Mouse (Mus musculus): ENCODE results near the gene Mc3r. TPM values are rescaled to one million over a fixed set of nuclear protein-coding genes. Genes with fewer than 3 reads are reported as not detected.
A peak's percentile ranks its signal among the peaks of the same experiment; 100 is the strongest.

Gene Mc3r
- polyA plus RNA-seq, 1 experiment from 2014 or later = not detected

DNA sequence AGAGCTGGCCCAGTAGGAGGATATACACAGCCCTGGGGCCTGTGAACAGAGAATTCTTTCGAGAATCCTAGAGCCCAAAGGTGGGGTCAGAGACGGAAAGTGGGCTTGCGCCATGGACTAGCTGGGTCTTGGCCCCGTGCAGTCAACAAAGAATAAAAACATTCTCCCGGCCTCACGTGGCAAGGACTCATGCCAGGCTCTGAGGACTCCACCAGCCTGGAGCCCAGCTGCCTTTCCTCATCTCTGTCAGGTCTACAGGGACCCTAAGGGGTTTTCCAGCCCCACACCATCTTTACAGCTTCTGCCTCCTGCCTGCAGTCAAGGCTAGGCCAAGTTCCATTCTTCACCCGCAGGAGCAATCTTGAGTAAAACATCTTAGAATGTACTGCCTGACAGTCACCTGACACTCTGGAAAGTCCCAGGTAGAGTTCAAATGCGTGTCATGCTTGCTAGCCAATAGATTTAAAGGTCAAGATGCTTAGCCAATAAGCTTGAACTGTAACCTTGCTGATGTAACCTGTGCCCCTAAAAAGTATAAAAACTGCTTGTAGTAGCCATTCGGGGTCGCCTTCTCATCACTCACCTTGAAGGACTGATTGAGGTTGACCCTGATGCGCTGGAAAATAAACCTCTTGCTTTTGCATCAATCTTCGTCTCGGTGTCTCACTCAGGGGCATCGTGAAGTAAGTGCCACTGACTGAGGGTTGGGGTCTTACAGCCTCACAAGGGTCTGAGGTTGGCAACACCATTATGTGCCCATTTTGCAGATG is 43.6 kb downstream of the Mc3r start:
- Histone ChIP-seq H3K4me3 (ENCODE audit: low read depth, low read length) (no peak overlapping the region), H3K4me2 (ENCODE audit: low read depth, low read length) (no peak overlapping the region), H3K4me1 (ENCODE audit: control insufficient read depth, insufficient read depth, low read length) (no peaks in the 10 kb centered on the region), H3K36me3 (replicated peaks; ENCODE audit: control insufficient read depth, insufficient read depth, low read depth, low read length) (no peaks in the 10 kb centered on the region), H3K27ac (replicated peaks; ENCODE audit: low read depth, low read length) (no peak overlapping the region), H3K9ac (replicated peaks; ENCODE audit: low read length) (no peak overlapping the region), H3K27me3 (ENCODE audit: control insufficient read depth, insufficient read depth, low read length) (no peaks in the 10 kb centered on the region), H3K9me3 (replicated peaks; ENCODE audit: control insufficient read depth, low read length) (no peaks in the 10 kb centered on the region)
- ATAC-seq (replicated peaks; ENCODE audit: insufficient number of reproducible peaks, low FRiP score, low TSS enrichment, low read depth) (no peak), DNase-seq (ENCODE audit: low spot score) (no peak)
- 88% methylated on average over 14 of the region's 14 CpGs for WGBS

DNA sequence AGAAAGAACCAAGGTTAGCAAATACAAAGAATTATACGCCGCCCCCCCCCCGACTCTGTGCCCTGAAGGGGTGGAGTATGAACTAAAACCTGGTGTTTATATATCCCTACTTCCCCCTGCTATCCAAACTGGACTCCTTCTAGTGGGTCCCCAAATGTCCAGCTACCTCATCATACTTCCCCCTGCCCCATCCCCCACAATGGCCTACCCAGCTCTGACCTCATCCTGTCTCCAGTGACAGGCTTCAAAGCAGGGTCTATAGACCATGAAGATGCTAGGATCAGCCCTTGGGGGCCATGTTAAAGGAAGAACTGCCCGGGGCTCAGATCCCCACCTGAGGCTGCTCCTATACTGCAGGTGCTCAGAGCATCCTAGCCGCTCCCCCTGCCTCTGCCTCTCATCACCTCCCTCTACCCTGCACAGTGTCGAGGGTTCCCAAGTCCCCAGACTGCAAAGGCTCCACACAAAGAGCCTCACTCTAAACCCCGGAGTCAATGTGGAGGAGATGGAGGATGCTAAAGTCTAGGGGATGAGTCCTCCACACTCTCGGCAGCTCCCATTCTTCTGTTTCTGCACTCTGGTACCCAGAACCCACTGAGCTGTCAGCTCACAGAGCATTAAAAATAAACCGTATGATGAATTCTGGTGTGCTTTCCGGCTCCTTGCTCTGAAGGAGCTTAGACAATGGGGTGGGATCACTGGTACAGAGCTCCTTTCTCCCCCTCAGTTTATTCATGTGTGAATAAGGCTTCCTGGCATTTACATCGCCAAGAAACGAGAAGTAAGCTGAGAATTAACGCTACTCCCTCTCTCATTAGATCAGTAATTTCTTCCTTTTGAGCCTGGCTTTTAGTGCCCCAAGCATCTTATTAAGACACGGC is 44.5 kb downstream of the Mc3r start:
- no peaks in the 10 kb centered on the region for H3K9me3 ChIP-seq (replicated peaks; ENCODE audit: control insufficient read depth, low read length)
- WGBS = 69% methylated on average over 14 of the region's 14 CpGs
- no peaks in the 10 kb centered on the region for H3K36me3 ChIP-seq (replicated peaks; ENCODE audit: control insufficient read depth, insufficient read depth, low read depth, low read length)
- DNase-seq (ENCODE audit: low spot score) = no peak
- no peaks in the 10 kb centered on the region for H3K4me1 ChIP-seq (ENCODE audit: control insufficient read depth, insufficient read depth, low read length)
- H3K27me3 ChIP-seq (ENCODE audit: control insufficient read depth, insufficient read depth, low read length) = no peaks in the 10 kb centered on the region
- no peak overlapping the region for H3K27ac ChIP-seq (replicated peaks; ENCODE audit: low read depth, low read length)
- ATAC-seq (replicated peaks; ENCODE audit: insufficient number of reproducible peaks, low FRiP score, low TSS enrichment, low read depth) = no peak
- H3K4me2 ChIP-seq (ENCODE audit: low read depth, low read length) = no peak overlapping the region
- H3K4me3 ChIP-seq (ENCODE audit: low read depth, low read length) = no peak overlapping the region
- no peak overlapping the region for H3K9ac ChIP-seq (replicated peaks; ENCODE audit: low read length)

DNA sequence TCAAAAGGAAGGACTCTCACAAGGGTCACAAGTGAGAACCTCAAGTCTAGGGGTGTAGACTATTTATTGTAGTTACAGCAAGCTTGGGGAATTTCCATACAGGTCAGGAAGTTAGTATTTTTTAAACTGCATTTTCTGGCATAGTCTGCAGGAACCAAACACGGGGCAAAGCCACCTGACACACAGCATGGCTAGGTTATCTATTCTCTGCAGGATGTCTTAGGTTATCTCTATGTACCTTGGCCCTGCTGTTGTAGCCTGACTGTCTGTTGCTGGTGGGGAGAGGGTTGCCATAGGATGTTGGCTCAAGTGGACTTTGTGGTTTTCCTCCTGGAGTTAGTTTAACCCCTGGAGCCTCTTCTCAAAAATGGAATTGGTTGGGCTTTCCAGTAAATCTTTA is 49.8 kb downstream of the Mc3r start:
- Histone ChIP-seq H3K4me3 (ENCODE audit: low read depth, low read length) (no peak overlapping the region), H3K9ac (replicated peaks; ENCODE audit: low read length) (no peak overlapping the region), H3K27ac (replicated peaks; ENCODE audit: low read depth, low read length) (no peak overlapping the region), H3K27me3 (ENCODE audit: control insufficient read depth, insufficient read depth, low read length) (no peaks in the 10 kb centered on the region), H3K4me1 (ENCODE audit: control insufficient read depth, insufficient read depth, low read length) (no peaks in the 10 kb centered on the region), H3K9me3 (replicated peaks; ENCODE audit: control insufficient read depth, low read length) (no peaks in the 10 kb centered on the region), H3K4me2 (ENCODE audit: low read depth, low read length) (no peak overlapping the region), H3K36me3 (replicated peaks; ENCODE audit: control insufficient read depth, insufficient read depth, low read depth, low read length) (no peaks in the 10 kb centered on the region)
- DNase-seq (ENCODE audit: low spot score) = no peak
- WGBS = 54% methylated on average over 1 of the region's 1 CpGs
- no peak for ATAC-seq (replicated peaks; ENCODE audit: insufficient number of reproducible peaks, low FRiP score, low TSS enrichment, low read depth)

DNA sequence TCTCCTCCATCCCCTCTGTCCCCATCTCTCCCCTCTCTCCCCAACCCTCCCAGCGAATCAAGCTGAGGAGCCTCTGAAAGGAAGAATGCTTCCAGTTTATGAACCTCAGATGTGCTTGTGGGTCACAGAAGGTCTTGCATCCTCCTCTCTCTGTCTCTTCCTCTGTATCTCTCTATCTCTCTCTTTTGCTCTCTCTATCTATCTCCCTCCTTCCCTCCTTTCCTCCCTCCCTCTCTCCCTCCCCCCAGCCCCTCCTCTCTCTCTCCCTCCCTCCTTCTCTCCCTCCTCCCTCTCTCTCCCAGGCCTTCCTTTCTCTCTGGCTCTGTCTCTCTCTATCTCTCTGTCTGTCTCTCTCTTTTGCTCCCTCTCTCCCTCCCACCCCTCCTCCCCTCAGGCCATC is 50.2 kb downstream of the Mc3r start:
- H3K4me3 ChIP-seq (ENCODE audit: low read depth, low read length) = no peak overlapping the region
- no peak overlapping the region for H3K27ac ChIP-seq (replicated peaks; ENCODE audit: low read depth, low read length)
- 23% methylated on average over 1 of the region's 1 CpGs for WGBS
- H3K4me2 ChIP-seq (ENCODE audit: low read depth, low read length) = no peak overlapping the region
- no peaks in the 10 kb centered on the region for H3K27me3 ChIP-seq (ENCODE audit: control insufficient read depth, insufficient read depth, low read length)
- no peaks in the 10 kb centered on the region for H3K36me3 ChIP-seq (replicated peaks; ENCODE audit: control insufficient read depth, insufficient read depth, low read depth, low read length)
- no peaks in the 10 kb centered on the region for H3K9me3 ChIP-seq (replicated peaks; ENCODE audit: control insufficient read depth, low read length)
- no peak for DNase-seq (ENCODE audit: low spot score)
- no peak overlapping the region for H3K9ac ChIP-seq (replicated peaks; ENCODE audit: low read length)
- H3K4me1 ChIP-seq (ENCODE audit: control insufficient read depth, insufficient read depth, low read length) = no peaks in the 10 kb centered on the region
- no peak for ATAC-seq (replicated peaks; ENCODE audit: insufficient number of reproducible peaks, low FRiP score, low TSS enrichment, low read depth)

DNA sequence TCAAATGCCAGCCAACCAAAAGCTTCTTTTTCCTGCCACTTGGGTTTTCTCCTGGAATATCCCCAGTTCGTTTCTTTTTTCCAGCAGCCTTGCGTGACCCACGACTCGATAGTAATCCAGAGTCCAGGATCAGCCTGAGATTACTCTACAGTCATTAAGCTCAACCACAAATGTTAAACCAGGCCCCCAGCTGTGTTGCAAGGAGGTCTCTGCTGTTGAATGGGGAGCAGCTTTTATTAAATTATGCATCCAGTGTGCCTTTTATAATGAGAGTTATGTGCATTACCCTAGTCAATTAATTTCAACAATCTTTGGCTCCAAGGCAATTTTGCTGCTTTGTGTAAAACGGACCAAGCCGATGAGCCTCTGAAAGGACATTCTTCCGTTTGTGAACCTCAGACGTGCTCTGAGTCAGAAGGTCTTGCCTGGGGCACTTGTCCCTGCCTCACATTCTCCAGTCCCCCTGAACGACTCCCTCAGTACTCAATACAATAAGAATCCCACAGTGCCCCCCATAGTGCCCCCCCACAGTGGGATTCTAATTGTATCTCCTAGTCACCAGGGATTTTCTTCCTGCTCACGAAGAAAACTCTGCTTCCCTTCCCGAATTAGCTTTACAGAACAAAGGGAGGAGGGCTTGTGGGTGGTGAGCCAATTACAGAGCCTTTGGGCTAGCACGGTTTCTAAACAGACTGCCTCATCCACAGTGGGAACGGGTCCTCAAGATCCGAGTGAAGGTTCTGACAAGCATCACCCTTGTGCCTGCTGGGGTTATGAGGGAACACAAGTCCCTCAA is 51.0 kb downstream of the Mc3r start:
- H3K27ac ChIP-seq (replicated peaks; ENCODE audit: low read depth, low read length) = no peak overlapping the region
- H3K27me3 ChIP-seq (ENCODE audit: control insufficient read depth, insufficient read depth, low read length) = no peaks in the 10 kb centered on the region
- no peaks in the 10 kb centered on the region for H3K36me3 ChIP-seq (replicated peaks; ENCODE audit: control insufficient read depth, insufficient read depth, low read depth, low read length)
- 0 out of 2 replicates have a peak, but pooled peaks have one; percentile 49 for ATAC-seq (replicated peaks; ENCODE audit: insufficient number of reproducible peaks, low FRiP score, low TSS enrichment, low read depth)
- 8% methylated on average over 14 of the region's 14 CpGs for WGBS
- DNase-seq (ENCODE audit: low spot score) = peak; percentile 36
- H3K9ac ChIP-seq (replicated peaks; ENCODE audit: low read length) = no peak overlapping the region
- no peak overlapping the region for H3K4me3 ChIP-seq (ENCODE audit: low read depth, low read length)
- no peak overlapping the region for H3K4me2 ChIP-seq (ENCODE audit: low read depth, low read length)
- H3K9me3 ChIP-seq (replicated peaks; ENCODE audit: control insufficient read depth, low read length) = no peaks in the 10 kb centered on the region
- H3K4me1 ChIP-seq (ENCODE audit: control insufficient read depth, insufficient read depth, low read length) = no peaks in the 10 kb centered on the region

Other genes starting within 250 kb of the Mc3r start
- gene Cbln4, start 205.0 kb upstream of the Mc3r start, polyA plus RNA-seq (2014; fragmentation: Nextera tagmentation; extraction: Ambion mirVana) = 3.5 and 4.1 TPM in 2 replicates
- gene Fam210b, start 97.1 kb downstream of the Mc3r start, polyA plus RNA-seq (2014; fragmentation: Nextera tagmentation; extraction: Ambion mirVana) = 24.2 and 25.0 TPM in 2 replicates
- gene Aurka, start 122.0 kb downstream of the Mc3r start, polyA plus RNA-seq (2014; fragmentation: Nextera tagmentation; extraction: Ambion mirVana) = 204 and 209 TPM in 2 replicates
- 49.6 and 51.6 TPM in 2 replicates for gene Cstf1, start 122.2 kb downstream of the Mc3r start, polyA plus RNA-seq (2014; fragmentation: Nextera tagmentation; extraction: Ambion mirVana)
- 0.17 and 0.34 TPM in 2 replicates for gene Cass4, start 145.3 kb downstream of the Mc3r start, polyA plus RNA-seq (2014; fragmentation: Nextera tagmentation; extraction: Ambion mirVana)
- 79.4 and 80.9 TPM in 2 replicates for gene Rtf2, start 192.1 kb downstream of the Mc3r start, polyA plus RNA-seq (2014; fragmentation: Nextera tagmentation; extraction: Ambion mirVana)
- 0.22 and 0.49 TPM in 2 replicates for gene Gcnt7, start 210.1 kb downstream of the Mc3r start, polyA plus RNA-seq (2014; fragmentation: Nextera tagmentation; extraction: Ambion mirVana)
- 0.32 and 0.63 TPM in 2 replicates for gene Fam209, start 224.0 kb downstream of the Mc3r start, polyA plus RNA-seq (2014; fragmentation: Nextera tagmentation; extraction: Ambion mirVana)

All from embryonic facial prominence, embryonic 11.5 days (tissue).